Comparison of ENCODE assay signal across 15 mouse cellular contexts in genomic region chr1:161761556-161761955, GRCm38 (mm10). TPM values are rescaled to one million over a fixed set of nuclear protein-coding genes. Genes with fewer than 3 reads are reported as not detected.
"Had no signal": no experiment of that assay in that cellular context is flagged by ENCODE, and none has a peak within 500 bp of the region (broad histone marks: within the 10 kb centered on the region; RNA-seq: fewer than 3 reads in every experiment).

No protein-coding gene starts in this region.

- DNase-seq: kidney, adult 11 months; kidney, adult 9 months; kidney, postnatal 10 days; kidney, postnatal 4 days; lung, embryonic 14.5 days; lung, postnatal 14 days; right cerebral cortex, adult 18-20 months; right cerebral cortex, postnatal 25 days had no signal

- H3K36me3 ChIP-seq: limb, embryonic 10.5 days; liver, embryonic 12.5 days; midbrain, embryonic 12.5 days; neural tube, embryonic 15.5 days had no signal

- ATAC-seq: liver, embryonic 12.5 days had no signal

- H3K27me3 ChIP-seq: midbrain, embryonic 12.5 days; neural tube, embryonic 15.5 days had no signal

RNA-seq across cellular contexts. Expression of gene Fasl, which starts 26.7 kb away (rescaled TPM):
- total RNA-seq: left cerebral cortex, postnatal 14 days had no signal
- polyA plus RNA-seq: limb, embryonic 10.5 days; liver, embryonic 12.5 days; lung, embryonic 14.5 days; midbrain, embryonic 12.5 days; neural tube, embryonic 11.5 days; stomach, embryonic 14.5 days had no signal
